Mouse (Mus musculus) cerebellum, adult (tissue): Measurements from ENCODE around the gene Pkd2l1.
A peak's percentile ranks its signal among the peaks of the same experiment; 100 is the strongest.

Experiments
- ATAC-seq: cut with Nextera tagmentation; 2 replicates; pipeline ENCODE4 v1.9.2; 2017; ENCODE audit warnings: mild to moderate bottlenecking, moderate library complexity, mixed read lengths; ENCODE audit not compliant: insufficient number of reproducible peaks, low FRiP score, low TSS enrichment

Gene Pkd2l1

DNA sequence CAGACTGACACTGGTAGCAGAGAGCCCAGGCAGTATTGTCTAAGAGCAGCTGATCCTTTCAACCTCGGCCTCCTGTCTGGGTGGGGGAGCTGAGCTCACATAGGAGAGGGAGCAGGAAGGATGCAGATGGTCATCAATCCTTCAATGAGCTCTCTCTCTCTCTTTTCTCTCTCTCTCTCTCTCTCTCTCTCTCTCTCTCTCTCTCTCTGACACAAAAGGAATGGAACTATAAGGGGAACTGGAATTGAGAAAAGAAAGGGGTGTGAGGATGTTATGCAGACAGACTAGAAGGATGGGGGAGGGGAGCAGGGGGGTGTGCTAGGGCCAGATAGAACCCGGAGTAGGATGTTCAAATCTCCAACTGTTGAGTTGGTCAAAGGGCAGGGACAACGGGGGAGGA is at the start of gene Pkd2l1:
Pkd2l1 (minus strand) TSS at position 101 of the 400 bp plus-strand sequence.
- ATAC-seq, result no peak

DNA sequence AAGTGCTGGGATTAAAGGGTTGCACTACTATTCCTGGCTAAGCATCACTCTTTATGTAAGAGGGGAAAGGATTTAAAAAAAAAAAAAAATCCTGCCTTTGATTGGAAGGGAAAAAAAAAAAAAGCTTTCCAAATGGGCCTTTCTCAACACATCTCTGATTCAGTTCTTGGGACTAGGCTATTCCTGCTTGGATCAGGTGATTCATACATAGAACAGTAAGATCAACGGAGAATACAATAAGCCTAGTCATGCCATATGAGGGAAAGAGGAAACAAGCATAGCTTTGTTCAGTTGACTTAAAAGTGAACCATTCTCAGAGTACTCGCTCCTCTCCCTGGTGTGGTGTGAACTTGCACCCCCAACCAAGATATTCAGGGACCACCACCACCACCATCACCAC is 46.7 kb upstream of the Pkd2l1 start:
- no peak for ATAC-seq

DNA sequence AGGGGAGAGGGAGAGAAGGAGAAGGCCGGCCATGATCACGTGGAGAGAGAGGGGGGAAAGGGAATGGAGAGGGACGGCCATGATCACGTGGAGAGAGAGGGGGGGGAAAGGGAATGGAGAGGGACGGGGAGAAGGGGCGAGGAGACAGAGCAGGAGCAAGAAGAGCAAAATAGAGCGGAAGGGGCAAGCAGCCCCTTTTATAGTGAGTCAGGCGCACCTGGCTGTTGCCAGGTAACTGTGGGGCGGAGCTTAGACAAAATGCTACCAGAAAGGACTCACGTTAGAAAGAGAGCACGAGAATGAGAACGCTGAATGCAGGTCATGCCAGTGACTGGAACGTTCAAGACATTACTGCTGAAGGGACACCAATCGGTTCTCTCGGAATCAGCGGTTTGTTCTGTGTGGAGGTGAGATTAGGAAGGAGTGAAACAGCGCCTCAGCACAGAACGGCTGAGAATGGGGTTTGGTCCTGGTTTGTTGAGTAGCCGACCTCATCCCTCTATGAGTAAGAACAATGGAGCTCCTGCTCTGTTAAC is 45.3 kb upstream of the Pkd2l1 start:
- ATAC-seq, result no peak; the same call in 1 of the 2 replicates

DNA sequence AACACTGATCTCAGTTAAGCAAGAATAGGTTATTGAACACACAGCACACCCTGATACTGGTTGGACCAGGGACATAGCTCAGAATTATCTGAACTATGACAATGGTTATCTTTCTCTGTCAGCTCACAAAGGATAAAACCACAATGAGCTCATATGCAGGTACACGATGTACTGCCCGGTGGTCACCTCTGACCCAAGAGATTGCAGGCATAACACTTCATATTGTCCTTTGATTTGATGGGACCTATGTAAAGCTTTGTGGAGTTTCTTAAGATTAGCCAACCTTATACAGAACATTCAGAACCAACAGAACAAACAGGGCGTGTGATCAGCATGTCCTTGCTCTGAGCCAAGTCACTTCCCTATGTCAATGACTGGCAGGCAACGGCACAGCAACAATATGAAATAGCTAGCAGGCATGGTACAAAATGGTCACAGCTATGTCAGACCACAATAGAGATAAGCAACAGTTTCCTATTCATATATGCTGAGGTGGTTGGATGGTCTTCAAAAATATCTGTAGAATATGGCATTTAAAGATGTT is 39.4 kb upstream of the Pkd2l1 start:
- no peak for ATAC-seq

DNA sequence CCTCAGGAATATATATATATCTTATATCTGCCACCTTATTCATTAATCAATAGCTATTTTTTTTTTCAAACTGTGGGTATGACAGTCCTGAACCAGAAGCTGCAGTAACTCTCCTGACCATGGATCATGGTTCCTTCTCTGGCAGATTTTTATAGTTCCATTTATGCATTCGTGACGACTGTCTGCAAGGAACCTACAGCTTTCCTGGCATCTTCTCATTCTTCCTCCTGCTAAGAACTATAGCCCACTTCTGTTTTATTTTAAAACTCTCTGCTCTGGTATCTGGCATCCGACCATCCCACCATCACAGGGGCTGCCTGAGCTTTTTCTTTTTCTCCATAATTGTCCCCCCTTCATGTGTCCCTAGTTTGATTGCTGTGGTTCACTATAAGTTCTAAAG is 38.0 kb upstream of the Pkd2l1 start:
- ATAC-seq, result no peak

DNA sequence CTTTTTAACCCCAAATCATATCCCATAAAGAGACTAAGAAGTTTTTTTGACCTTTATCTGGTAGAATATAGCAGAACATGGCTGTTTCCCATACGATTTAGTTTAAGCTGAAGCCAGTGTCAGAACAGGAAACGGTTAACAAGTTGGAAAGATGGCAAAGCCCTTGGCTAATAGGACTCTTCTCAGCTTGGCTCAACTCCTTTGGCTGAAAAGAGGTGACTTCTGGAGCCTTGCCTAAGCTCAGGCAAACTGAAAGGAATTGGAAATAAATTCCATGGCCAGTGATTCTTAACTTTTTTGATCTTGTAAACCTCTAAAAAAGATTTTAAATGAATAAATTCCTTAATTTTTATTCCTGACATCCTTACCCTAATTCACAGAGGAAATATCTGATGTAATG is 37.5 kb upstream of the Pkd2l1 start:
- ATAC-seq, result no peak

DNA sequence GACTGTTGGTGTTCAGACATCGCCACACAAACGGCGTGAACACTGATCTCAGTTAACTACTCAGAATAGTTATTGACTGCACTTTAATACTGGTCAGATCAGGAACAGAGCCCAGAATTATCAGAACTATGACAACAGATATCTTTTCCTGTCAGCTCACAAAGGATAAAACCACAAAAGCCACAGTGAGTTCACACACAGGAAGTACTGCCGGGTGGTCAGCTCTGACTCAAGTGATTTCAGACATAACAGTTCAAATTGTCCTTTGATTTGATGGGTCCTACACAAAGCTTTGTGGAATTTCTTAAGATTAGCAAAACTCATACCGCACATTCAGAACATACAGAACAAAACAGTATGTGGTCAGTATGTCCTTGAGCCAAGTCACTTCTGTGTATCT is 33.5 kb upstream of the Pkd2l1 start:
- ATAC-seq, result no peak

DNA sequence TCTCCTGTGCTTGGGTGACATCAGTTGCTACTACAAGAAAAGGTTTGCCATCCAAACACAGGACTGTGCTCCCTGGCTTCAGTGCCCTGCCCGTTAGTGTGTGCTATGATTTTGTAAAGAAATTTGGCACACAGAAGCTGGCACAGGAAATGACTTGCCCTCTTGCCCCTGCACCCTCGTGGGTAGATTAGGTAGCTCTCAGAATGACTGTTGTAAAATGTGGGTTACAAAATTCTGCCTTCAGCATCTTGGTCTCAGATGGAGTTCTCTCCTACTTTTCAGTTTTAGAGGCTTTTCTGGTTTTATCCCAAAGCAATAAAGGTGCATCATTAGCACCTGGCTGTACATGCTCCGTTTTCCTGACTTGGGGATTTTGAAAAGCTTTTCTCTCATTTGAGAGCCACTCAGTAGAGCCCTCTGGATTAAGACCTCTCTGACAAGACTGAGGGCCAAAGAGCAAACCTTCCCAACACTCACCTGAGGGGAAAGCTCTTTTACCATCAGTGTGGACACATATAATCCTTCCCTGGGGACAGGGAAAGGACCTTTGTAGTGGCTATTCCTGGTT is 25.8 kb upstream of the Pkd2l1 start:
- ATAC-seq, result no peak

DNA sequence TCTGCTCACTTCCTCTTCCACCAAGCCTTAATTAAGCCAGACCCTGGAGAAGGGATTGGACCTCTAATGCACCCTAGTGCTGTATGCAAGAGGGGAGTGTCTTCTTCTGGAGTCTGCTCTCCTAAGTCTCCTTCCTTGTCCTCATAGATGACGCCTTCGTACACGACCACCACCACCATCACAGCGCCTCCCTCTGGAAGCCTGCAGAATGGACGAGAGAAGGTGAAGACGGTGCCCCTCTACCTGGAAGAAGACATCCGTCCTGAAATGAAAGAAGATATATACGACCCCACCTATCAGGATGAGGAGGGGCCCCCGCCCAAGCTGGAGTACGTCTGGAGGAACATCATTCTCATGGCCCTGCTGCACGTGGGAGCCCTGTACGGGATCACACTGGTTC is 23.0 kb upstream of the Pkd2l1 start:
- no peak for ATAC-seq

DNA sequence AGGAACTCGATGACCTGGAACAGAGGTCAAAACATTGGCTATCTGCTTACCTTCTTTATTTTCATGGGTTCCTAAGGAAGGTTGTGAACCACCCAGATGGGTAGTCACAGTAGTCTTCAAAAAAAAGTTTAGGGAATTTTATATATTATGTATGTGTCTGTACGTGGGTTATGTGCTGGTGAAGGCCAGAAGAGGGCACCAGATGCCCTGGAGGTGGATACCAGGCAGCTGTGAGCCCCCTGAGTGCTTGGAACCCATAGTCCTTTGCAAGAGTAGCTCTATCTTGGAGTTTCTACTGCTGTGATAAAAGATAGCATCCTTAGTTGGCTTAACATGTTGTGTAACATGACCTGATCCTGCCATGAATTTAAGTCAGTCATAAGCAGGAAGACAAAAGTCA is 14.8 kb upstream of the Pkd2l1 start:
- no peak for ATAC-seq

DNA sequence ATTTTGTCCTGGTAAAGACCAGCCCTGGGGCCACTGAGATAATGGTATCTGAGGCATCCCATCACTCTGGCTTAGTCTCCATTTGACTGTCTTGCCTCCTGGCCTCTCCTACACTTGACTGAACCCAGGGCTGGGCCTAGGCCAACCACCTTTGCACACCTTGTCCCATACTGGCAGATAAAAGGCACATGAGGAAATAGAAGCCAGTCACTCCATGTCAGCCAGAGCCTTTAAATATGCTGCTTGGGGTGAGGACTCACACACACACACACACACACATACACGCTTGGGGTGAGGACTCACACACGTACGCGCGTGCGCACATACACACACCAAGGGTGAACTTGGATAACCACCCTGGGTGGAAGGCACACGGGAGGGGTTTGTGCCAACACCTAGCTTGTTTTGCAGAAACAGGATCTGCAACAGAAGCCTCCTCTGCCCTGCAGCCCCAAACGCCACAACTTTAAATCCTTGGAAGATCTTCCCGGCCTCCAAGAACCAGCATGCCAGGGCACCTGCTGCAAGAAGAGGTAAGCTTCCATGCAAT is 10.8 kb upstream of the Pkd2l1 start, which contains the start of gene Scd3:
Scd3 (plus strand) TSS at position 255 of the 550 bp plus-strand sequence.
- no peak for ATAC-seq

DNA sequence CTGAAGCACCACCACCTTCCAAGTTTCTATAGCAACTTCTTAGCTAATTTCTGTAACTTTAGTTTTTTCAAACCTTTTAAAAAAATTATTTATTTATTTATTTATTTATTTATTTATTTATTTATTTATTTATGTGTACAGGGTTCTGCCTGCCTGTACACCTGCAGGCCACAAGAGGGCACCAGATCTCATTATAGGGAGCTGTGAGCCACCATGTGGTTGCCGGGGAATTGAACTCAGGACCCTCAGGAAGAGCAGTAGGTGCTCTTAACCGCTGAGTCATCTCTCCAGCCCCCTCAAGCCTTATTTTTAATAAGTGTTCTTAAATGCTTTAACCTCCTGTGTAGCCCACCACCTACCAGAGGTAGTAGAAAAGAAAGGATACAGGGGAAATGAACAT is 6.7 kb upstream of the Pkd2l1 start:
- ATAC-seq, result no peak

DNA sequence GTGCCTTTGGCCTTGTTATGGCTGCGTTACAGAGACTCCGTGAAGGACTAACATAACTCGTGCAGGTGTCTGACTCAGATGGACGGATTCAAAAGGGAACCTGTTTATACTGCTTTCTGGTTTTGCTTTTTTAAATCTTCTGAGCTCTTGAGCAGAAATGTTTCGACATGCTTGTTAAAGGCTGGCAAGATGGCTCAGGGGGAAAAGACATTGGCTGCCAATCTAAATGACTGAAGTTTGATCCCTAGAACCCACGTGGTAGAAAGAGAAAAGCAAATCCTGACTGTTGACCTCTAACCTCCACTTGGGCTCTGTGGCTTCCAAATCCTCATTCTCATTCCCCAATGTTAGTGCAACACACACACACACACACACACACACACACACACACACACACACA is 6.3 kb upstream of the Pkd2l1 start:
- ATAC-seq, result no peak

DNA sequence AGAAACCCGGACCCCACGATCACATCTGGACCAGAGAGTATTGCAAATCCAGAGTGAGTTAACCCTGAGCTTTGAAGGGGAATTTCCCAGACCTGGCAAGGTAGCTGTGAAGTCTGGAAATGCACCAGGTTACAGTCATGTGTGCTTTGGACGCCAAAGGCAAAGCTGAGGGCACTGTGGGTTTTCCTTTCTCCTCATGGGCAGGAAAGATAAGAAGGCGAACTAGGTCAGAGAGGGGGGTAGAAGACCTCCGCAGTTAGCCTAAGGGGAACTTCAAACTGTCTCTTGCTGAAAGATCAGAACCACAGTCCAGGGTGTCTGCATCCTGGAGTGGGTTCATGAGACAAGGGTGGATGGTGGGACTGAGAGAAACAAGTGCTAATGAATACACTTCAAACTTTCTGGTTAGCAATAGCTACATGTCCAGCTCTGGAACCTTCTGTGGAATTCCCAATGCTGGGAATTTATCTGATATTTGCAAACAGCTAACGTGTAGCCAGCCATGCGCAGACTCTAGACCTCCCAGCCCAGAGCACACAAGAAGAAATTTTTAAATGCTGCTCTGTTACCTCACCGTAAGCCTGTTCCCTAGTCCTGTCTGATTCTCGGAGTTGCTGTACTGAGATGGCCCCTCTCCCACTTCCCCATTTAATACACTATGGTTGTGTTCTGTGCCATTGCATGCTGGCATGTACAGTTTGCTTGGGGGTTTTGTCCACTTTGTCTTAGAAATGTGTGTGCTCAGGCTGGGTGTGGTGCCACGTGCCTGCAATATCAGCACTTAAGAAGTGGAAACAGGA is 5.0 kb upstream of the Pkd2l1 start:
- ATAC-seq, result no peak

DNA sequence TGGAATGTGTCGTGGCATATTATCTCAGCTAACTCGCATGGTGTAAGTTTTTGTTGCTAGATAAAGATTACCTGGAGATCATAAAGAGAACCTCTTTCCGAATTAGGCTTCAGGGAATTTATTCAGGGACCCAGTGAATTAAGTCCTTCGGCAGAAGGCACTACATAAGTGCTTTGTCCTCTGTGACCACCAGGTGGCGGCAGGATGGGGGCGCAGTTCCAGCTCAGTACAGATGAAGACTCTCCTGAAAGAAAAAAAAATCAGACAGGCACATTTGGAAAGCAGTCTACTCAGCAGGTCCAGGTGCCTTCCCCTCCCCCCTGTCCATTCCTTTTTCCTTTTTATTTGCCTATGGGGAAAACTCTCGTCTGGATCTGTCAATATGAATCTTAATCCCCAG is 2.9 kb upstream of the Pkd2l1 start:
- peak; percentile 58; the same call in 1 of the 2 replicates for ATAC-seq

DNA sequence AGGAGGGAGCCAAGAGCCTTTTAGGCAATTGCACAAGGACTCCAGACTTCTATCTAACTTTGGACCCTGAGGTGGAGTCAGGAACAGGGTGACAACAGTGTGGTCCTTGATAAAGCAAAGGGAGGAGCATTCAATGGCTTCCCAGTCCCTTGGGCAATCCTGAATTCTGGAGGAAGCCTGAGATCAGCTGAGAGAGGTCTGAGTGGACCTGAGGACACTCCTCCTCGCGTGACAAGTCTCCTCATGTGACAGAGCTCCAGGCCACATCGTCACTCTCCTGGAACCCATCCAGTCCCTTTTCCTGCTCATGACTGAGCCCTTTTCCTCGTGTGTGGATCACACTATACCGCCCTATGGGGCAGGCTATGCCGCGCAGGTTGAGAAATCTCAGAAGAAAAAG is 1.7 kb upstream of the Pkd2l1 start:
- ATAC-seq, result no peak

DNA sequence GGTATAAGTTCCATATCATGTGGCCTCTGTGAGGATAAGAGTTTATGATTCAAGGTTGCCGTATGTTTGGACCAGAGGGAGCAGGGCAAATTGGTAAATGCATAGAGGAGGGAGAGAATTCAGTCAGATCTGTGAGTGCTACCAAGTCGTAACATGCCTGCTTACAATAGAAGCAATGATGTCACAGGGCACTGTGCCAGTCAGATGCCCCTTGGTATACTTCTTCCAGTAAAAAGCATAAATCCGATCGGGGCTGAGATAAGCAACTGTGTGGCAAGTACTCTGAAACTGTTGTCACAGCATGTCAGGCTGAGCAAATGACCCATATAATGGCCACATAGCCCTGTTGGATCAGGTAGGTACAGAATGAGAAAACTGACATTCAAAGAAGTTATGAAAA is 3.2 kb downstream of the Pkd2l1 start:
- no peak for ATAC-seq

DNA sequence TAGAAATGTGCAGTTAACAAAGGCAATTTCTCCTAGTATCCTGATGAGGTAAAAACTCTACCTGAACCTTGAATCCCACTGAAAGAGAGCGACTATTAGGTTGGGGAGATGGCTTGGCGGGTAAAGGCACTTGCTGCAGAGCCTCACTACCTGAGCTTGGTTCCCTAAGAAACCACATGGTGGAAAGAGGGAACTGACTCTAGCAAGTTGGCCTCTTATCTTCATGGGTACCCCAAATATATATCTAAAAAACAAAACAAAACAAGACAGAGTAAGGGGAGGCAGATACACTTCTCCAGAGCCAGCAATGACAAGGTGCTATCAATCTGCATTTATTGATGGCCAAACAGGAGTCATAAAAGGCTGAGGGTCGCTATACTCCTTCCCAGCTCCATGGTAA is 8.3 kb downstream of the Pkd2l1 start:
- no peak for ATAC-seq

DNA sequence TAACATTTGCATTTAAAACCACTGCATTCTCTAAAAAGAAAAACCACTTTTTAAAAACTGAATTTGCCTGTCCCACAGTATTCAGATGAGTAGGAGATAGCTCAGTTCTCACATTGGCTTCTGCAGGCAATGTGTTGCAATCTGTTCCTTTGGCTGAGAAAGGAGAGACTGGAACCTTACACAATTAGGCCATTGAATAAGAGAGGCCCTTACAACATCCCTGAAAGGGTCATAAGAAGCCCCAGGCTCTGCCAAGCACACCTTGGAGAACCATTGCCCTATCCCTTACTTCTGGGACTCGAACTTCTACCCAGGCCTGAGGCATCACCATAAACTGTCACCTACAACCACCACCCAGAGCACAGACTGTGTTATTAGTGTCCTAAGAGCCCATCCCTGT is 11.7 kb downstream of the Pkd2l1 start:
- no peak for ATAC-seq

DNA sequence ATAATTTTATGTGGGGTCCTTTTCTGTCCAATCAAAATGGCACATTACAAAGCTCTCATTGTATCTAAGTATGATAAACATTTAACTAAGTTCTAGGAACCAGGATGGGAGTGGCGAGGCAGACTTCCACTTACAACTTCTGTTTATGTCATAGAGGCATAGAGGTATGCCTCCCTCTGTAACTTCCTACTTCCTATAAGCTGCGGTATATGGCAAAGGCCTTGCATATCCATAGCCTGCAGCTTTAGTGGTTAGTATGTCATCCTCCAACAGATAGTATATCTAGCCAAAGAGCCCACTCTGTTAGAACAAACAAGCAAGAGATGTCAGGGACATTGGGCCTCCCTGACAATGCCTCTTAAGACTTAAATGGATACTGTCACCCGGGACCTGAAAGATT is 15.5 kb downstream of the Pkd2l1 start:
- ATAC-seq, result no peak

DNA sequence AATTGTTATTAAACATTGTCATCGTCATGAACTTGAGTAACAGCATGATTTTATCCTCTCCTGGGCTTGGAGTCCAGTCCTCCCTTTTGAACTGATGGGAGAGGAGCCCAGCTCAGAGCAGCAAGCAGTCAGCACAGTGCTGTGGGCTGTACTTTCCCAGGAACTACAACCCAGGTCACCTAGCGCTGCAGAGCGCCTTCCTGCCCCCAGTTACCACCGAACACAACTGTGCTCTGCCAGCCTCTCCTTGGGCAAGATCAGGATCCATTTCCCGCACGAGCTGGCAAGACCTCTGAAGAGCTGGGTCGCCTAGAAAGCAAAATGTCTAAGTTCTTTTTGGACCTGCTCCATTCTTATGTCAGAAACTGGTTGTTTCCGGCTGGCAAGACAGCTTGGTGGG is 17.4 kb downstream of the Pkd2l1 start:
- no peak for ATAC-seq
